Mouse (Mus musculus) small intestine, adult 2 months (tissue): ENCODE measurements around the gene Castor1.

Experiments used
- CTCF ChIP-seq: fragments of 200-500 bp; IDR thresholded peaks from 2 replicates; pipeline ENCODE4 v1.5.1; 2012; ENCODE audit warnings: low read depth, mild to moderate bottlenecking, control low read depth, inconsistent platforms, low read length, moderate library complexity, mixed read lengths; ENCODE audit not compliant: insufficient replicate concordance, insufficient read length; ENCODE audit errors: extremely low read depth
- POLR2A ChIP-seq: fragments of 200-500 bp; IDR thresholded peaks from 2 replicates; pipeline ENCODE4 v1.6.1; 2012; ENCODE audit warnings: low read depth, mild to moderate bottlenecking, control low read depth, inconsistent platforms, low read length, moderate library complexity

GRCm38 (mm10) chr11:4232644-4233043 is 14.6 kb downstream of the Castor1 start:
- TF ChIP-seq CTCF (no peak), POLR2A (no peak)
